Mouse (Mus musculus) E14TG2a.4 (cell line): ENCODE results near the gene Morn2.
A peak's percentile ranks its signal among the peaks of the same experiment; 100 is the strongest.
"Not testable (repeated sequence)": the region's sequence is repeated elsewhere in the genome, so short reads cannot be mapped to it uniquely, and the experiment has no call there.

ENCODE experiments used
- H3K27me3 ChIP-seq: 2 replicates; pipeline ENCODE4 v1.6.1; 2014; ENCODE audit warnings: low read length, control low read depth; ENCODE audit not compliant: insufficient read depth
- H3K36me3 ChIP-seq: 2 replicates; pipeline ENCODE4 v1.6.1; 2014; ENCODE audit warnings: low read length, control low read depth; ENCODE audit not compliant: insufficient read depth
- H3K4me1 ChIP-seq: replicated peaks from 2 replicates; pipeline ENCODE4 v1.6.1; 2014; ENCODE audit warnings: low read depth, low read length, control low read depth
- H3K4me3 ChIP-seq: replicated peaks from 2 replicates; pipeline ENCODE4 v1.5.1; 2014; ENCODE audit warnings: mild to moderate bottlenecking, low read length
- H3K9me3 ChIP-seq: 2 replicates; pipeline ENCODE4 v1.6.1; 2014; ENCODE audit warnings: low read length, control low read depth
- CTCF ChIP-seq: conservative IDR thresholded peaks from 2 replicates; pipeline ENCODE4 v1.5.1; 2014; ENCODE audit warnings: low read length
- NANOG ChIP-seq: IDR thresholded peaks from 2 replicates; pipeline ENCODE4 v1.6.1; 2014; ENCODE audit warnings: borderline replicate concordance, low read length, mixed read lengths
- POU5F1 ChIP-seq: IDR thresholded peaks from 2 replicates; pipeline ENCODE4 v1.6.1; 2014; ENCODE audit warnings: low read length, borderline replicate concordance

The Morn2 gene

GRCm38 (mm10) chr17:80290074-80290657 lies at the start of gene Morn2, which contains the start of gene Dhx57:
Gene Morn2 (plus strand): TSS chr17:80290203.
Gene Dhx57 (minus strand): TSS chr17:80290476.
- no peak for TF ChIP-seq CTCF
- TF ChIP-seq POU5F1: no peak
- TF ChIP-seq NANOG: no peak
- Histone ChIP-seq H3K4me1 (peaks cover 10% of the 10 kb centered on the region), H3K4me3 (peak within 1 kb of the TSS; percentile 99), H3K9me3 (no peaks in the 10 kb centered on the region), H3K27me3 (no peaks in the 10 kb centered on the region), H3K36me3 (no peaks in the 10 kb centered on the region)

GRCm38 (mm10) chr17:80241594-80241993 lies 48.4 kb upstream of the Morn2 start:
- TF ChIP-seq POU5F1 (no peak), CTCF (peak; percentile 13; the same call in 1 of the 2 replicates), NANOG (no peak)
- Histone ChIP-seq H3K4me3 (no peak overlapping the region), H3K36me3 (peaks cover 72% of the 10 kb centered on the region), H3K27me3 (no peaks in the 10 kb centered on the region), H3K4me1 (peaks cover 19% of the 10 kb centered on the region), H3K9me3 (no peaks in the 10 kb centered on the region)

GRCm38 (mm10) chr17:80243116-80243515 lies 46.9 kb upstream of the Morn2 start:
- no peaks in the 10 kb centered on the region for H3K9me3 ChIP-seq
- no peak for TF ChIP-seq POU5F1
- TF ChIP-seq NANOG: no peak
- TF ChIP-seq CTCF: no peak

GRCm38 (mm10) chr17:80252757-80253525 lies 37.1 kb upstream of the Morn2 start:
- no peak for TF ChIP-seq CTCF
- no peak for TF ChIP-seq NANOG
- no peak for TF ChIP-seq POU5F1
- no peak overlapping the region for H3K4me3 ChIP-seq

More at GRCm38 (mm10) chr17:80243116-80243515, 46.9 kb upstream of the Morn2 start:
- Histone ChIP-seq H3K36me3 (peaks cover 85% of the 10 kb centered on the region), H3K4me1 (peaks cover 11% of the 10 kb centered on the region), H3K4me3 (no peak overlapping the region), H3K27me3 (no peaks in the 10 kb centered on the region)

GRCm38 (mm10) chr17:80254421-80254820 lies 35.6 kb upstream of the Morn2 start:
- no peaks in the 10 kb centered on the region for H3K27me3 ChIP-seq
- peaks cover 86% of the 10 kb centered on the region for H3K36me3 ChIP-seq
- no peak for TF ChIP-seq CTCF
- TF ChIP-seq POU5F1: no peak
- TF ChIP-seq NANOG: no peak
- peak overlapping the region; percentile 18 for H3K4me3 ChIP-seq
- peaks cover 8% of the 10 kb centered on the region for H3K9me3 ChIP-seq
- H3K4me1 ChIP-seq: peaks cover 41% of the 10 kb centered on the region

More at GRCm38 (mm10) chr17:80252757-80253525, 37.1 kb upstream of the Morn2 start:
- peaks cover 48% of the 10 kb centered on the region for H3K4me1 ChIP-seq
- peaks cover 8% of the 10 kb centered on the region for H3K9me3 ChIP-seq
- no peaks in the 10 kb centered on the region for H3K27me3 ChIP-seq
- peaks cover 85% of the 10 kb centered on the region for H3K36me3 ChIP-seq

- Histone ChIP-seq H3K9me3 (peaks cover 8% of the 10 kb centered on the region), H3K27me3 (no peaks in the 10 kb centered on the region), H3K4me3 (peak overlapping the region; percentile 18), H3K36me3 (peaks cover 86% of the 10 kb centered on the region), H3K4me1 (peaks cover 40% of the 10 kb centered on the region)
- TF ChIP-seq NANOG: no peak
- TF ChIP-seq CTCF: no peak
- no peak for TF ChIP-seq POU5F1
Measured at GRCm38 (mm10) chr17:80255208-80255607, 34.8 kb upstream of the Morn2 start.

GRCm38 (mm10) chr17:80267065-80267464 lies 22.9 kb upstream of the Morn2 start:
- H3K36me3 ChIP-seq: peaks cover 88% of the 10 kb centered on the region
- H3K4me3 ChIP-seq: no peak overlapping the region
- no peak for TF ChIP-seq NANOG
- no peak for TF ChIP-seq POU5F1
- TF ChIP-seq CTCF: no peak
- no peaks in the 10 kb centered on the region for H3K9me3 ChIP-seq
- H3K27me3 ChIP-seq: no peaks in the 10 kb centered on the region
- no peaks in the 10 kb centered on the region for H3K4me1 ChIP-seq

GRCm38 (mm10) chr17:80268151-80268550 lies 21.9 kb upstream of the Morn2 start:
- Histone ChIP-seq H3K4me3 (no peak overlapping the region), H3K9me3 (no peaks in the 10 kb centered on the region), H3K27me3 (no peaks in the 10 kb centered on the region), H3K36me3 (peaks cover 88% of the 10 kb centered on the region), H3K4me1 (no peaks in the 10 kb centered on the region)
- TF ChIP-seq NANOG: no peak

GRCm38 (mm10) chr17:80270622-80271021 lies 19.4 kb upstream of the Morn2 start:
- H3K9me3 ChIP-seq, H3K4me3 ChIP-seq, H3K4me1 ChIP-seq, H3K27me3 ChIP-seq: not testable (repeated sequence)
- peaks cover 88% of the 10 kb centered on the region for H3K36me3 ChIP-seq
